Mouse (Mus musculus) central nervous system, embryonic 14 days (tissue): ENCODE measurements around the gene Taco1. TPM values are rescaled to one million over a fixed set of nuclear protein-coding genes. Genes with fewer than 3 reads are reported as not detected.

Experiments used
- polyA plus RNA-seq: library from polyadenylated mRNA; depleted of rRNA; stranded (reverse); fragments of >200 nt; gene quantifications from 2 replicates; pipeline ENCODE4 v1.2.3, GENCODE M21; 2012; rRNA removed

Gene Taco1
- polyA plus RNA-seq: 13.0 and 14.4 TPM in 2 replicates

DNA sequence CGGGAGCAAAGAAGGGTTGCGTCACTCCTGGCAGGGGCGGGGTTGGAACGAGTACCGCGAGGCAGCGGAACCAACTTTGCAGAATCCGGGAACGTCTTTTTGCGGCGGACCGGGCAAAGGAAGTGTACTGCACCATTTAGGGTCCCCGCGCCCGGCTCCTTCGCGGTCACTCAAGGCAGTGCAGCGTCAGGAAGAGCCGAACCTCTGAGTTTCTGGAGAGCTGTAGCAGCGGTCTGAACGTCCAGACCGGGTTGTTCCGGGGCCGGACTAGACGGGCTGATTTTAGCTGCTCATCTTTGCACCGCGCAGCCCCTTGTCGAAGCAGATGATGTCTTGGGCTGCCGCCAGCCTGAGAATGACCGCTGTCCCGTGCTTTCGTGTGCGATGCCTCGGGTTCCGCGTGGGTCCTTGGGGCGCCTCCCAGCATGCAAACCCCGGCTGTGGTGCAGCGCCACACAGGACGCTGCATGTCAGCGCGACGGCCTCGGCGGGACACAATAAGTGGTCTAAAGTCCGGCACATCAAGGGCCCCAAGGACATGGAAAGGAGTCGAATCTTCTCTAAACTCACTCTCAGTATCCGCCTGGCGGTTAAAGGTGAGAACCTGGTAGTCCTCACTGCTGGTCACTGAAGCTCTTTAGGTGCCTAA, at the start of gene Taco1:
Gene Taco1, plus strand, starts transcription at position 139 of the 649 bp plus-strand sequence.

DNA sequence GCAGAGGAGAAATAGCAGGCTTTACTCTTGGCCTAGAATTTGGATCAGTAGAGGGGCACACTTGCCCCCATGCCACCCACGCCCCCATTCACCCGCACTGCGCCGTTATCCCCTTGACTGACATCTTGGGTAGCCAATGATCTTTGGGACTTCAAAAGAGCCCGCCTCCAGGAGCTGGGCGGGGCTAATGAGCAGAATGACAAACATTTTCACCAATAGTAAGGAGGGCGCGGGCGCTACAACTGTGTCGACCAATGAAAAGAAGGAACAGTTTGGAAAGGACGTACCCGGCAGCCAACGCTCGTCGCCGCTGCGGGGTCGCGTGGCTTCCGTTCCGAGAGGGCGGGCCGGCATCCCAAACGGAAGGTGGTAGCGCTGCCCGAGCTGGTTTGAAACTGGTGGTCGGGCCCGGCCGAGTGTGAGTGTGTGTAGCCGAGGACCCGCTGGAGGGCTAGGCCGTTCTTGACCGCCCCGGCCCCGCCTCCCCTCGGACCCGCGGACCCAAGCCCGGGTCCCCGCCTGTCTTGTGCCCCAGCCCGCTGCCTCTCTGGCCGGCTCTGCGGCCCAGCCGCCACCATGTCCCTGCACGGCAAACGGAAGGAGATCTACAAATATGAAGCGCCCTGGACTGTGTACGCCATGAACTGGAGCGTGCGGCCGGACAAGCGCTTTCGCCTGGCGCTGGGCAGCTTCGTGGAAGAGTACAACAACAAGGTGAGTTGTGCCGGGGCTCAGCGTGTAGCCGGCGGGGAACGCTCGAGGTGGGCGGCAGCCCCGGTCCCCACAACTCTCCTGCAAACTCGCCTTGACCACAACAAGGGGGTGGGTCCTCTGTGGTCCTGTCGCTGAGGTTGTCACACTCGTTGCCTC, 29.1 kb upstream of the Taco1 start, which contains the start of gene Dcaf7:
Gene Dcaf7, plus strand, starts transcription at position 325 of the 870 bp plus-strand sequence.

DNA sequence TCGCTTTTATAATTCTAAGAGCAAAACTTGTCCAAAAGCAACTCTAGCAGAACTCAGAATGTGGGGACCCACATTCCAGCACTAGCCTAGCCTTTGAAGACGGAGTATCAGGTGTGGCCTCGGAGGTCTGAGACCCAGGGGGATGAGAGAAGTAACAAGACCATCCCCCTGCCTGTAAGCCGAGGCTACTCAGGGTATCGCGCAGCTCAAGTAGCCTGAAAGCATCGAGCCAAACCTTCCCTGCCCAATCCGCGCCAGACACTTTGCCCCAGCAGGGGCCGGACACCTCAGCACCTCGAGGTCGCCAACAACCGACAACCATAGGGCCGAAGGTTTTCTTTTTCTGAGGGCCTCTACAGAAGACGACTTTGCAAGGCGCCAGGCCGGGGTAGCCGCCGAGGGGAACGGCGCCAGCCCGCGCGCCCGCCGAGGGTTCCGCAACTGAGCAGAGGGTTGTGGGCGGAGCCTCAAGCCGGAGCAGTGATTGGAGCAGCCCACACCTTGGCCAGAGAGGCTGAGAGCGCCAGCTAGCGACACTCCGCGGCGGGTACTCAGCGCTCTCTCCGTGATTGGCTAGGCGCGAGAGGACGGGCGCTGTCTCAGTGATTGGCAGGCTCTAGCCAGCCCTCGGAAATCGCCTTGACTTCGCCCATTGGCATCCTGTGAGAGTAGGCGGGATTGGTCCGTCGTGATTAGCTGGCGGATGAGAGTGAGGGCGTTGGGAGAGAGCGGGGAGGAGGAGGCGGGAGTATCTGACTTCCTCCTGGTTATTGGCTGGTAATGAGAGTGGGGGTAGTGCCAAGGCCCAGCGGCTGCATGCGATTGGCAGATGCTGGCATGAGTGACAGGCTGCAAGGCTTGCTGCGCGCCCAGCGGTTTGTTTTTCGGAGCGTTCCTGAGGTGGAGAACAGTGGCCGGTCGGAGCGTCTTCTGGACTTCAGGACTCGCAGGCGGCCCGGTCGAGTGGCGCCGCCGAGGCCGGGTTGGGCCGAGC, 18.1 kb downstream of the Taco1 start, which contains the start of gene Map3k3:
Gene Map3k3, plus strand, starts transcription at position 906 of the 994 bp plus-strand sequence.

Other genes with a start within 250 kb of the Taco1 start
- 22.1 and 29.5 TPM in 2 replicates for gene Cyb561, start 112.7 kb upstream of the Taco1 start, polyA plus RNA-seq
- gene Ace, start 98.1 kb upstream of the Taco1 start, polyA plus RNA-seq: 4.8 and 4.9 TPM in 2 replicates
- not detected in 2 replicates for gene Ace3, start 71.4 kb upstream of the Taco1 start, polyA plus RNA-seq
- 1.2 and 2.2 TPM in 2 replicates for gene Kcnh6, start 57.9 kb upstream of the Taco1 start, polyA plus RNA-seq
- 119 and 125 TPM in 2 replicates for gene Dcaf7, start 29.2 kb upstream of the Taco1 start, polyA plus RNA-seq
- 32.4 and 34.3 TPM in 2 replicates for gene Map3k3, start 18.6 kb downstream of the Taco1 start, polyA plus RNA-seq
- 0.34 TPM in 1 of 2 replicates, not detected in the other for gene Gm10840, start 94.8 kb downstream of the Taco1 start, polyA plus RNA-seq
- gene Limd2, start 94.8 kb downstream of the Taco1 start, polyA plus RNA-seq: 117 and 125 TPM in 2 replicates
- 51.7 and 54.4 TPM in 2 replicates for gene Strada, start 136.1 kb downstream of the Taco1 start, polyA plus RNA-seq
- gene Ccdc47, start 150.3 kb downstream of the Taco1 start, polyA plus RNA-seq: 56.5 and 57.1 TPM in 2 replicates
- gene Ddx42, start 150.9 kb downstream of the Taco1 start, polyA plus RNA-seq: 64.0 and 68.3 TPM in 2 replicates
- 41.8 and 42.3 TPM in 2 replicates for gene Ftsj3, start 190.0 kb downstream of the Taco1 start, polyA plus RNA-seq
- gene Psmc5, start 190.1 kb downstream of the Taco1 start, polyA plus RNA-seq: 211 and 214 TPM in 2 replicates
- 41.7 and 56.1 TPM in 2 replicates for gene Smarcd2, start 206.9 kb downstream of the Taco1 start, polyA plus RNA-seq
- gene Tcam1, start 210.6 kb downstream of the Taco1 start, polyA plus RNA-seq: 0.20 and 0.29 TPM in 2 replicates
- gene Gh, start 235.8 kb downstream of the Taco1 start, polyA plus RNA-seq: not detected in 2 replicates
- 0.65 and 1.0 TPM in 2 replicates for gene Cd79b, start 248.7 kb downstream of the Taco1 start, polyA plus RNA-seq